Mouse (Mus musculus): ENCODE measurements at regions not wholly inside any gene's neighbourhood (a gene's known extent, or its start where the extent isn't known, plus 50 kb on each side); places are given as distances from the start of the nearest gene placed in this dataset.
"Not testable (repeated sequence)": the region's sequence is repeated elsewhere in the genome, so short reads cannot be mapped to it uniquely, and the experiment has no call there.

GRCm38 (mm10) chr17:91733927-91734324 is 641.1 kb upstream of the Nrxn1 start:
- no peak for ATAC-seq (replicated peaks in 1 of 2; ENCODE audit: insufficient read depth in 1 of 2, low FRiP score in 2 of 2, low TSS enrichment in 1 of 2, low read depth in 1 of 2, poor library complexity in 2 of 2, severe bottlenecking in 2 of 2)

- no peak for ATAC-seq (replicated peaks in 1 of 2; ENCODE audit: insufficient read depth in 1 of 2, low FRiP score in 2 of 2, low TSS enrichment in 1 of 2, low read depth in 1 of 2, poor library complexity in 2 of 2, severe bottlenecking in 2 of 2)
Measured at GRCm38 (mm10) chr17:91733174-91733926, 640.5 kb upstream of the Nrxn1 start.

- peak; percentile 60 to 61; a peak in 3 of 4 replicates for ATAC-seq (replicated peaks in 1 of 2; ENCODE audit: insufficient read depth in 1 of 2, low FRiP score in 2 of 2, low TSS enrichment in 1 of 2, low read depth in 1 of 2, poor library complexity in 2 of 2, severe bottlenecking in 2 of 2)
Measured at GRCm38 (mm10) chr17:91710412-91710811, 617.5 kb upstream of the Nrxn1 start.

- peak in 1 of 2 experiments; percentile 68; a peak in 2 of 4 replicates for ATAC-seq (replicated peaks in 1 of 2; ENCODE audit: insufficient read depth in 1 of 2, low FRiP score in 2 of 2, low TSS enrichment in 1 of 2, low read depth in 1 of 2, poor library complexity in 2 of 2, severe bottlenecking in 2 of 2)
Measured at GRCm38 (mm10) chr17:91691063-91691462, 598.2 kb upstream of the Nrxn1 start.

GRCm38 (mm10) chr17:91657449-91657848 is 564.6 kb upstream of the Nrxn1 start:
- ATAC-seq (replicated peaks in 1 of 2; ENCODE audit: insufficient read depth in 1 of 2, low FRiP score in 2 of 2, low TSS enrichment in 1 of 2, low read depth in 1 of 2, poor library complexity in 2 of 2, severe bottlenecking in 2 of 2), result no peak

- ATAC-seq (replicated peaks in 1 of 2; ENCODE audit: insufficient read depth in 1 of 2, low FRiP score in 2 of 2, low TSS enrichment in 1 of 2, low read depth in 1 of 2, poor library complexity in 2 of 2, severe bottlenecking in 2 of 2), result no peak
Measured at GRCm38 (mm10) chr17:91657036-91657435, 564.2 kb upstream of the Nrxn1 start.

- peak; percentile 98 to 99 for ATAC-seq (replicated peaks in 1 of 2; ENCODE audit: insufficient read depth in 1 of 2, low FRiP score in 2 of 2, low TSS enrichment in 1 of 2, low read depth in 1 of 2, poor library complexity in 2 of 2, severe bottlenecking in 2 of 2)
Measured at GRCm38 (mm10) chr17:91631915-91632314, 539.0 kb upstream of the Nrxn1 start.

GRCm38 (mm10) chr17:91614175-91614574 is 521.3 kb upstream of the Nrxn1 start:
- not testable (repeated sequence) for ATAC-seq (replicated peaks in 1 of 2; ENCODE audit: insufficient read depth in 1 of 2, low FRiP score in 2 of 2, low TSS enrichment in 1 of 2, low read depth in 1 of 2, poor library complexity in 2 of 2, severe bottlenecking in 2 of 2)

- no peak for ATAC-seq (replicated peaks in 1 of 2; ENCODE audit: insufficient read depth in 1 of 2, low FRiP score in 2 of 2, low TSS enrichment in 1 of 2, low read depth in 1 of 2, poor library complexity in 2 of 2, severe bottlenecking in 2 of 2)
Measured at GRCm38 (mm10) chr17:91589120-91589519, 496.2 kb upstream of the Nrxn1 start.

- not testable (repeated sequence) for ATAC-seq (replicated peaks in 1 of 2; ENCODE audit: insufficient read depth in 1 of 2, low FRiP score in 2 of 2, low TSS enrichment in 1 of 2, low read depth in 1 of 2, poor library complexity in 2 of 2, severe bottlenecking in 2 of 2)
Measured at GRCm38 (mm10) chr17:91551058-91551691, 458.3 kb upstream of the Nrxn1 start.

GRCm38 (mm10) chr17:91531488-91531887 is 438.6 kb upstream of the Nrxn1 start:
- no peak for ATAC-seq (replicated peaks in 1 of 2; ENCODE audit: insufficient read depth in 1 of 2, low FRiP score in 2 of 2, low TSS enrichment in 1 of 2, low read depth in 1 of 2, poor library complexity in 2 of 2, severe bottlenecking in 2 of 2)

- ATAC-seq (replicated peaks in 1 of 2; ENCODE audit: insufficient read depth in 1 of 2, low FRiP score in 2 of 2, low TSS enrichment in 1 of 2, low read depth in 1 of 2, poor library complexity in 2 of 2, severe bottlenecking in 2 of 2), result no peak
Measured at GRCm38 (mm10) chr17:91517256-91517655, 424.4 kb upstream of the Nrxn1 start.

Data from hematopoietic stem cell, adult 5-6 weeks (primary cell).